Comparison of ENCODE assay signal across 8 mouse cellular contexts in genomic region chr11:63135622-63136021, GRCm38 (mm10). TPM values are rescaled to one million over a fixed set of nuclear protein-coding genes. Genes with fewer than 3 reads are reported as not detected.
DNase-seq lines count a peak whose midpoint lies in the region; ATAC-seq lines count a peak whose summit lies in the region.

No protein-coding gene starts in this region.

- no peaks in the 10 kb centered on the region for H3K9me3 ChIP-seq in hindbrain, embryonic 15.5 days

- H3K27ac ChIP-seq in hindbrain, embryonic 15.5 days (replicated peaks) = peak overlapping the region; percentile 13
- H3K27ac ChIP-seq in macrophage = peak overlapping the region; percentile 96

- H3K79me2 ChIP-seq in macrophage (ENCODE audit: inconsistent target) = peaks cover 98% of the 10 kb centered on the region

- peak; percentile 46 for DNase-seq in T-cell, adult 2 months (ENCODE audit: low spot score)
- DNase-seq in cerebellum, postnatal 10 days = peak; percentile 97 to 98
- DNase-seq in frontal cortex, postnatal 25 days (ENCODE audit: low spot score in 2 of 2) = peak; percentile 95 to 96
- DNase-seq in left cerebral cortex, adult 11 months (ENCODE audit: low spot score) = peak; percentile 86
- peak; percentile 81 for DNase-seq in retina, postnatal 7 days (ENCODE audit: low read depth, low spot score)
- DNase-seq in urinary bladder, adult 18-20 months (ENCODE audit: low spot score in 2 of 2) = peak; percentile 84 to 85

- H3K36me3 ChIP-seq in hindbrain, embryonic 15.5 days = no peaks in the 10 kb centered on the region
- H3K36me3 ChIP-seq in macrophage (ENCODE audit: inconsistent target) = peaks cover 53% of the 10 kb centered on the region

- H3K4me3 ChIP-seq in hindbrain, embryonic 15.5 days = no peak overlapping the region
- H3K4me3 ChIP-seq in macrophage (ENCODE audit: inconsistent target) = peak overlapping the region; percentile 100; the same call in 1 of the 2 replicates

- ATAC-seq in hindbrain, embryonic 15.5 days (ENCODE audit: low FRiP score, low read depth) = peak; percentile 79

- H3K4me1 ChIP-seq in hindbrain, embryonic 15.5 days (replicated peaks) = peaks cover 43% of the 10 kb centered on the region

- peaks cover 39% of the 10 kb centered on the region for H3K27me3 ChIP-seq in hindbrain, embryonic 15.5 days

- no peak overlapping the region for H3K9ac ChIP-seq in hindbrain, embryonic 15.5 days

- H3K4me2 ChIP-seq in hindbrain, embryonic 15.5 days = no peak overlapping the region

- 6% methylated on average over 8 of the region's 8 CpGs for WGBS in hindbrain, embryonic 15.5 days
- WGBS in macrophage (ENCODE audit: missing documents) = 2% methylated on average over 8 of the region's 8 CpGs

RNA-seq across cellular contexts. Expression of gene Pmp22, which starts 6.8 kb away (rescaled TPM):
- polyA plus RNA-seq in hindbrain, embryonic 15.5 days (2015; fragmentation: Nextera tagmentation; extraction: Ambion mirVana) = 39.6 and 41.1 TPM in 2 replicates
- 100 to 1,000 TPM in 14 of 26 experiments, 10 to 100 TPM in 12; 22.6 to 353 (median 103) TPM for total RNA-seq in macrophage (2018; cell fraction: chromatin; rRNA removed)
- total RNA-seq in macrophage (2018; cell fraction: cytosol; rRNA removed) = 100 to 1,000 TPM; 151 to 861 (median 432) TPM
- 100 to 1,000 TPM; 123 to 812 (median 316) TPM for total RNA-seq in macrophage (2018; cell fraction: nucleus; rRNA removed)
- 533 to 609 TPM (median 558 TPM) in 3 replicates for polyA plus RNA-seq in macrophage (2018)

Comparison
In these comparisons a context has a peak if more than half of its experiments do, and no peak if none do; other contexts are left out.
1. DNase-seq: peak in every context shown above with its lines; median percentile 98 in cerebellum, postnatal 10 days; 96 in frontal cortex, postnatal 25 days; 86 in left cerebral cortex, adult 11 months; 84 in urinary bladder, adult 18-20 months; 81 in retina, postnatal 7 days; 46 in T-cell, adult 2 months.
2. RNA of gene Pmp22, which starts 6.8 kb away (polyA plus RNA-seq): 533 to 609 TPM in macrophage; 39.6 to 41.1 TPM in hindbrain, embryonic 15.5 days; every median in the first group is over 10 times any median in the second.